Mouse (Mus musculus) midbrain, embryonic 11.5 days (tissue): Measurements from ENCODE around the gene Mfsd13b. TPM values are rescaled to one million over a fixed set of nuclear protein-coding genes. Genes with fewer than 3 reads are reported as not detected.
A peak's percentile ranks its signal among the peaks of the same experiment; 100 is the strongest.

Experiments
- ATAC-seq: fragments of 200-750 bp; cut with Nextera tagmentation; 2 replicates; pipeline ENCODE4 v1.8.0; 2017; ENCODE audit warnings: moderate TSS enrichment, moderate library complexity; ENCODE audit not compliant: low FRiP score
- DNase-seq: peaks from one replicate; pipeline ENCODE4 v3.0.0; 2015; ENCODE audit warnings: low spot score; ENCODE audit errors: missing footprints
- H3K27ac ChIP-seq: fragments of 300-500 bp; sonication (generic); 2 replicates; pipeline ENCODE4 v1.5.1; 2014; ENCODE audit warnings: low read depth, low read length
- H3K27me3 ChIP-seq: fragments of 300-500 bp; sonication (generic); 2 replicates; pipeline ENCODE4 v1.6.1; 2014; ENCODE audit warnings: mild to moderate bottlenecking, low read length, moderate library complexity, mixed read lengths; ENCODE audit not compliant: control insufficient read depth, insufficient read depth
- H3K36me3 ChIP-seq: fragments of 300-500 bp; sonication (generic); 2 replicates; pipeline ENCODE4 v1.6.1; 2014; ENCODE audit warnings: mild to moderate bottlenecking, low read length, moderate library complexity, mixed read lengths; ENCODE audit not compliant: control insufficient read depth, insufficient read depth
- H3K4me1 ChIP-seq: fragments of 300-500 bp; sonication (generic); 2 replicates; pipeline ENCODE4 v1.6.1; 2014; ENCODE audit warnings: low read length; ENCODE audit not compliant: control insufficient read depth, insufficient read depth
- H3K4me2 ChIP-seq: fragments of 300-500 bp; sonication (generic); 2 replicates; pipeline ENCODE4 v1.6.1; 2014; ENCODE audit warnings: mild to moderate bottlenecking, moderate library complexity
- H3K4me3 ChIP-seq: fragments of 300-500 bp; sonication (generic); 2 replicates; pipeline ENCODE4 v1.5.1; 2014; ENCODE audit warnings: low read depth, low read length
- H3K9ac ChIP-seq: fragments of 300-500 bp; sonication (generic); 2 replicates; pipeline ENCODE4 v1.6.1; 2014; ENCODE audit warnings: low read length
- H3K9me3 ChIP-seq: fragments of 300-500 bp; sonication (generic); 2 replicates; pipeline ENCODE4 v1.6.1; 2016; ENCODE audit warnings: low read length; ENCODE audit not compliant: control insufficient read depth
- WGBS: fragments of 180-500 bp; shearing (Covaris S2); extraction: QIAGEN DNeasy Blood & Tissue Kit; methylation state at CpG from one replicate; pipeline ENCODE4 v1.1.7; 2014; 5-methylcytosine and 5-hydroxymethylcytosine counted together
- polyA plus RNA-seq: library from polyadenylated mRNA; unstranded; fragments of >200 nt; fragmentation: Nextera tagmentation; extraction: Ambion mirVana; gene quantifications from 2 replicates; pipeline ENCODE4 v1.2.1, GENCODE M21; 2014

Mfsd13b gene
- polyA plus RNA-seq, 1 experiment from 2014 or later, result 0.29 TPM

- H3K36me3 ChIP-seq, result no peaks in the 10 kb centered on the region
Observed at GRCm38 (mm10) chr7:120974001-120974400, 8.3 kb upstream of the Mfsd13b start.

GRCm38 (mm10) chr7:120977063-120977462 lies 5.2 kb upstream of the Mfsd13b start:
- H3K4me2 ChIP-seq, result no peak overlapping the region
- no peak overlapping the region for H3K4me3 ChIP-seq
- WGBS, result 80% methylated on average over 7 of the region's 7 CpGs
- no peaks in the 10 kb centered on the region for H3K27me3 ChIP-seq
- no peaks in the 10 kb centered on the region for H3K36me3 ChIP-seq
- no peak overlapping the region for H3K9ac ChIP-seq
- peaks cover 6% of the 10 kb centered on the region; the same call in 1 of the 2 replicates for H3K4me1 ChIP-seq
- no peak for ATAC-seq
- H3K9me3 ChIP-seq, result no peaks in the 10 kb centered on the region
- no peak for DNase-seq
- H3K27ac ChIP-seq, result no peak overlapping the region

More at GRCm38 (mm10) chr7:120974001-120974400, 8.3 kb upstream of the Mfsd13b start:
- H3K4me2 ChIP-seq, result no peak overlapping the region
- H3K4me3 ChIP-seq, result no peak overlapping the region
- no peak for DNase-seq
- no peaks in the 10 kb centered on the region for H3K27me3 ChIP-seq
- ATAC-seq, result no peak
- H3K9ac ChIP-seq, result no peak overlapping the region
- no peak overlapping the region for H3K27ac ChIP-seq
- WGBS, result 95% methylated on average over 3 of the region's 3 CpGs
- H3K9me3 ChIP-seq, result no peaks in the 10 kb centered on the region
- no peaks in the 10 kb centered on the region for H3K4me1 ChIP-seq

- DNase-seq, result no peak
- ATAC-seq, result no peak
- Histone ChIP-seq H3K9ac (no peak overlapping the region), H3K9me3 (no peaks in the 10 kb centered on the region), H3K4me1 (peaks cover 12% of the 10 kb centered on the region; the same call in 1 of the 2 replicates), H3K4me2 (no peak overlapping the region), H3K36me3 (no peaks in the 10 kb centered on the region), H3K27ac (no peak overlapping the region), H3K27me3 (no peaks in the 10 kb centered on the region), H3K4me3 (no peak overlapping the region)
- WGBS, result 90% methylated on average over 4 of the region's 4 CpGs
Observed at GRCm38 (mm10) chr7:120980041-120980440, 2.3 kb upstream of the Mfsd13b start.

- peak overlapping the region; percentile 80 for H3K4me2 ChIP-seq
- peak overlapping the region; percentile 92 for H3K4me3 ChIP-seq
- H3K9ac ChIP-seq, result peak overlapping the region; percentile 83
- H3K36me3 ChIP-seq, result no peaks in the 10 kb centered on the region
- H3K27ac ChIP-seq, result no peak overlapping the region; the same call in 1 of the 2 replicates
- 3% methylated on average over 38 of the region's 39 CpGs for WGBS
- H3K4me1 ChIP-seq, result peaks cover 12% of the 10 kb centered on the region; the same call in 1 of the 2 replicates
- H3K27me3 ChIP-seq, result no peaks in the 10 kb centered on the region
- peak; percentile 96 for DNase-seq
- peak; percentile 59 for ATAC-seq
- no peaks in the 10 kb centered on the region for H3K9me3 ChIP-seq
Observed at GRCm38 (mm10) chr7:120980931-120981924, 1.1 kb upstream of the Mfsd13b start.

- no peaks in the 10 kb centered on the region for H3K27me3 ChIP-seq
- H3K27ac ChIP-seq, result no peak overlapping the region
- 15% methylated on average over 7 of the region's 7 CpGs for WGBS
- peaks cover 12% of the 10 kb centered on the region; the same call in 1 of the 2 replicates for H3K4me1 ChIP-seq
- ATAC-seq, result peak; percentile 7; the same call in 1 of the 2 replicates
- H3K9me3 ChIP-seq, result no peaks in the 10 kb centered on the region
- peak; percentile 84 for DNase-seq
- H3K9ac ChIP-seq, result peak overlapping the region; percentile 89
- peak overlapping the region; percentile 85 for H3K4me2 ChIP-seq
- peak overlapping the region; percentile 92 for H3K4me3 ChIP-seq
- H3K36me3 ChIP-seq, result no peaks in the 10 kb centered on the region
Observed at GRCm38 (mm10) chr7:120982968-120983367, 659 bp downstream of the Mfsd13b start.

- ATAC-seq (no peak), DNase-seq (peak; percentile 10)
- Histone ChIP-seq H3K27me3 (no peaks in the 10 kb centered on the region), H3K4me1 (no peaks in the 10 kb centered on the region), H3K36me3 (no peaks in the 10 kb centered on the region), H3K27ac (no peak overlapping the region), H3K9ac (no peak overlapping the region), H3K4me3 (no peak overlapping the region), H3K9me3 (no peaks in the 10 kb centered on the region), H3K4me2 (no peak overlapping the region)
- 71% methylated on average over 8 of the region's 8 CpGs for whole genome bisulfite sequencing
Observed at GRCm38 (mm10) chr7:120991191-120991590, 8.9 kb downstream of the Mfsd13b start.

GRCm38 (mm10) chr7:120999021-120999530 lies 16.8 kb downstream of the Mfsd13b start:
- Histone ChIP-seq H3K4me1 (no peaks in the 10 kb centered on the region), H3K4me3 (no peak overlapping the region), H3K27me3 (no peaks in the 10 kb centered on the region), H3K27ac (no peak overlapping the region), H3K9ac (no peak overlapping the region), H3K36me3 (no peaks in the 10 kb centered on the region), H3K4me2 (no peak overlapping the region), H3K9me3 (no peaks in the 10 kb centered on the region)
- ATAC-seq, result no peak
- DNase-seq, result no peak
- WGBS, result 72% methylated on average over 2 of the region's 2 CpGs

- Histone ChIP-seq H3K4me3 (no peak overlapping the region), H3K36me3 (no peaks in the 10 kb centered on the region), H3K4me1 (no peaks in the 10 kb centered on the region), H3K27me3 (no peaks in the 10 kb centered on the region), H3K4me2 (no peak overlapping the region), H3K9me3 (no peaks in the 10 kb centered on the region), H3K27ac (no peak overlapping the region), H3K9ac (no peak overlapping the region)
- 82% methylated on average over 3 of the region's 3 CpGs for WGBS
- ATAC-seq (no peak), DNase-seq (no peak)
Observed at GRCm38 (mm10) chr7:121000065-121000822, 17.9 kb downstream of the Mfsd13b start.
